Mouse (Mus musculus): ENCODE data around the gene Smtnl2. TPM values are rescaled to one million over a fixed set of nuclear protein-coding genes. Genes with fewer than 3 reads are reported as not detected.

The Smtnl2 gene
- polyA plus RNA-seq, 1 experiment from 2014 or later: 8.9 TPM

- no peaks in the 10 kb centered on the region for H3K9me3 ChIP-seq
- H3K27me3 ChIP-seq: peaks cover 58% of the 10 kb centered on the region
- ATAC-seq (ENCODE audit: low read depth): no peak
- H3K9ac ChIP-seq: no peak overlapping the region
- no peaks in the 10 kb centered on the region for H3K36me3 ChIP-seq
- WGBS: 28% methylated on average over 9 of the region's 9 CpGs
- peaks cover 29% of the 10 kb centered on the region for H3K4me1 ChIP-seq (replicated peaks)
- no peak overlapping the region for H3K27ac ChIP-seq (replicated peaks)
- no peak overlapping the region for H3K4me3 ChIP-seq
- peak overlapping the region; percentile 98 for H3K4me2 ChIP-seq
Observed at GRCm38 (mm10) chr11:72408451-72409170, 2.9 kb downstream of the Smtnl2 start.

- Histone ChIP-seq H3K27ac (replicated peaks) (no peak overlapping the region), H3K9ac (no peak overlapping the region), H3K4me3 (no peak overlapping the region), H3K4me1 (replicated peaks) (peaks cover 29% of the 10 kb centered on the region), H3K9me3 (no peaks in the 10 kb centered on the region), H3K4me2 (no peak overlapping the region), H3K27me3 (peaks cover 51% of the 10 kb centered on the region), H3K36me3 (no peaks in the 10 kb centered on the region)
- 15% methylated on average over 7 of the region's 7 CpGs for WGBS
- ATAC-seq (ENCODE audit: low read depth): no peak
Observed at GRCm38 (mm10) chr11:72407574-72407973, 3.9 kb downstream of the Smtnl2 start.

- Histone ChIP-seq H3K9ac (no peak overlapping the region), H3K27ac (replicated peaks) (no peak overlapping the region), H3K9me3 (no peaks in the 10 kb centered on the region), H3K4me3 (no peak overlapping the region), H3K4me2 (no peak overlapping the region), H3K36me3 (no peaks in the 10 kb centered on the region), H3K27me3 (peaks cover 46% of the 10 kb centered on the region), H3K4me1 (replicated peaks) (peaks cover 29% of the 10 kb centered on the region)
- WGBS: 6% methylated on average over 3 of the region's 3 CpGs
- no peak for ATAC-seq (ENCODE audit: low read depth)
Observed at GRCm38 (mm10) chr11:72407081-72407480, 4.4 kb downstream of the Smtnl2 start.

GRCm38 (mm10) chr11:72406079-72406675, 5.3 kb downstream of the Smtnl2 start:
- no peak overlapping the region for H3K4me2 ChIP-seq

GRCm38 (mm10) chr11:72405532-72405931, 6.0 kb downstream of the Smtnl2 start:
- Histone ChIP-seq H3K27ac (replicated peaks) (no peak overlapping the region), H3K9me3 (no peaks in the 10 kb centered on the region), H3K4me2 (no peak overlapping the region), H3K4me3 (no peak overlapping the region), H3K9ac (no peak overlapping the region), H3K27me3 (peaks cover 30% of the 10 kb centered on the region), H3K4me1 (replicated peaks) (peaks cover 16% of the 10 kb centered on the region), H3K36me3 (no peaks in the 10 kb centered on the region)
- WGBS: 70% methylated on average over 4 of the region's 4 CpGs
- ATAC-seq (ENCODE audit: low read depth): no peak

More at GRCm38 (mm10) chr11:72406079-72406675, 5.3 kb downstream of the Smtnl2 start:
- Histone ChIP-seq H3K27ac (replicated peaks) (no peak overlapping the region), H3K4me1 (replicated peaks) (peaks cover 22% of the 10 kb centered on the region), H3K36me3 (no peaks in the 10 kb centered on the region), H3K27me3 (peaks cover 37% of the 10 kb centered on the region), H3K9ac (no peak overlapping the region), H3K4me3 (no peak overlapping the region), H3K9me3 (no peaks in the 10 kb centered on the region)
- 63% methylated on average over 8 of the region's 8 CpGs for WGBS
- ATAC-seq (ENCODE audit: low read depth): no peak

GRCm38 (mm10) chr11:72402969-72403368, 8.5 kb downstream of the Smtnl2 start:
- no peak overlapping the region for H3K27ac ChIP-seq (replicated peaks)
- 84% methylated on average over 12 of the region's 12 CpGs for WGBS
- no peaks in the 10 kb centered on the region for H3K36me3 ChIP-seq

GRCm38 (mm10) chr11:72402017-72402416, 9.5 kb downstream of the Smtnl2 start:
- Histone ChIP-seq H3K4me2 (no peak overlapping the region), H3K27ac (replicated peaks) (no peak overlapping the region), H3K27me3 (0 out of 2 replicates have a peak, but pooled peaks cover 5% of the 10 kb centered on the region), H3K4me3 (no peak overlapping the region), H3K9ac (no peak overlapping the region), H3K4me1 (replicated peaks) (peaks cover 5% of the 10 kb centered on the region), H3K9me3 (no peaks in the 10 kb centered on the region), H3K36me3 (no peaks in the 10 kb centered on the region)
- no peak for ATAC-seq (ENCODE audit: low read depth)
- 70% methylated on average over 5 of the region's 5 CpGs for WGBS

More at GRCm38 (mm10) chr11:72402969-72403368, 8.5 kb downstream of the Smtnl2 start:
- H3K27me3 ChIP-seq: 0 out of 2 replicates have a peak, but pooled peaks cover 8% of the 10 kb centered on the region
- H3K9ac ChIP-seq: no peak overlapping the region
- ATAC-seq (ENCODE audit: low read depth): no peak
- no peak overlapping the region for H3K4me3 ChIP-seq
- no peaks in the 10 kb centered on the region for H3K9me3 ChIP-seq
- H3K4me1 ChIP-seq (replicated peaks): peaks cover 13% of the 10 kb centered on the region
- H3K4me2 ChIP-seq: no peak overlapping the region

- Histone ChIP-seq H3K9me3 (no peaks in the 10 kb centered on the region), H3K4me1 (replicated peaks) (no peaks in the 10 kb centered on the region), H3K4me3 (no peak overlapping the region), H3K27ac (replicated peaks) (no peak overlapping the region), H3K36me3 (no peaks in the 10 kb centered on the region), H3K4me2 (no peak overlapping the region), H3K9ac (no peak overlapping the region), H3K27me3 (no peaks in the 10 kb centered on the region)
- ATAC-seq (ENCODE audit: low read depth): no peak
- WGBS: 85% methylated on average over 12 of the region's 12 CpGs
Observed at GRCm38 (mm10) chr11:72401068-72401467, 10.4 kb downstream of the Smtnl2 start.

GRCm38 (mm10) chr11:72397811-72398525, 13.5 kb downstream of the Smtnl2 start:
- ATAC-seq (ENCODE audit: low read depth): no peak
- H3K36me3 ChIP-seq: no peaks in the 10 kb centered on the region
- no peak overlapping the region for H3K4me2 ChIP-seq
- H3K4me1 ChIP-seq (replicated peaks): peaks cover 7% of the 10 kb centered on the region; the same call in 1 of the 2 replicates
- no peaks in the 10 kb centered on the region for H3K9me3 ChIP-seq
- no peak overlapping the region for H3K9ac ChIP-seq
- 92% methylated on average over 8 of the region's 8 CpGs for WGBS
- no peak overlapping the region for H3K4me3 ChIP-seq
- H3K27ac ChIP-seq (replicated peaks): no peak overlapping the region
- H3K27me3 ChIP-seq: no peaks in the 10 kb centered on the region

GRCm38 (mm10) chr11:72397072-72397471, 14.4 kb downstream of the Smtnl2 start:
- H3K4me2 ChIP-seq: no peak overlapping the region
- ATAC-seq (ENCODE audit: low read depth): no peak
- no peaks in the 10 kb centered on the region for H3K9me3 ChIP-seq
- no peaks in the 10 kb centered on the region for H3K36me3 ChIP-seq
- no peak overlapping the region for H3K4me3 ChIP-seq
- 81% methylated on average over 10 of the region's 10 CpGs for WGBS
- H3K9ac ChIP-seq: no peak overlapping the region
- no peak overlapping the region for H3K27ac ChIP-seq (replicated peaks)
- no peaks in the 10 kb centered on the region for H3K27me3 ChIP-seq
- H3K4me1 ChIP-seq (replicated peaks): peaks cover 7% of the 10 kb centered on the region; the same call in 1 of the 2 replicates

- no peak overlapping the region for H3K9ac ChIP-seq
- H3K9me3 ChIP-seq: no peaks in the 10 kb centered on the region
- H3K36me3 ChIP-seq: no peaks in the 10 kb centered on the region
- H3K4me1 ChIP-seq (replicated peaks): peaks cover 7% of the 10 kb centered on the region; the same call in 1 of the 2 replicates
- H3K27me3 ChIP-seq: no peaks in the 10 kb centered on the region
- 83% methylated on average over 7 of the region's 7 CpGs for WGBS
- H3K4me3 ChIP-seq: no peak overlapping the region
- no peak overlapping the region for H3K27ac ChIP-seq (replicated peaks)
- no peak overlapping the region for H3K4me2 ChIP-seq
- ATAC-seq (ENCODE audit: low read depth): no peak
Observed at GRCm38 (mm10) chr11:72396621-72397020, 14.9 kb downstream of the Smtnl2 start.

GRCm38 (mm10) chr11:72395652-72396051, 15.9 kb downstream of the Smtnl2 start:
- Histone ChIP-seq H3K36me3 (no peaks in the 10 kb centered on the region), H3K4me2 (no peak overlapping the region), H3K27me3 (no peaks in the 10 kb centered on the region), H3K4me3 (no peak overlapping the region), H3K9ac (no peak overlapping the region), H3K9me3 (no peaks in the 10 kb centered on the region), H3K27ac (replicated peaks) (no peak overlapping the region), H3K4me1 (replicated peaks) (peaks cover 7% of the 10 kb centered on the region; the same call in 1 of the 2 replicates)
- no peak for ATAC-seq (ENCODE audit: low read depth)
- 86% methylated on average over 6 of the region's 6 CpGs for WGBS

All from neural tube, embryonic 13.5 days (tissue).